Mouse (Mus musculus): ENCODE results near the gene Mrps22. TPM values are rescaled to one million over a fixed set of nuclear protein-coding genes. Genes with fewer than 3 reads are reported as not detected.

The Mrps22 gene
- 27.5 TPM for polyA plus RNA-seq (2017; shearing (Covaris generic))

GRCm38 (mm10) chr9:98601156-98601836 lies at the start of gene Mrps22:
Gene Mrps22 (minus strand): TSS chr9:98601660.

GRCm38 (mm10) chr9:98563137-98564126 lies 38.0 kb downstream of the Mrps22 start, which contains the start of gene Copb2:
Gene Copb2 (plus strand): TSS chr9:98563721.

Other genes starting within 250 kb of the Mrps22 start
- gene Rbp1, start 178.7 kb downstream of the Mrps22 start, polyA plus RNA-seq (2017; shearing (Covaris generic)), result not detected
- gene Rbp2, start 115.5 kb downstream of the Mrps22 start, polyA plus RNA-seq (2017; shearing (Covaris generic)), result not detected
- 137 TPM for gene Copb2, start 37.9 kb downstream of the Mrps22 start, polyA plus RNA-seq (2017; shearing (Covaris generic))
- not detected for gene Prr23a1, start 240.8 kb upstream of the Mrps22 start, polyA plus RNA-seq (2017; shearing (Covaris generic))